Mouse (Mus musculus) fat pad, adult 2 months (tissue): Measurements from ENCODE around the gene Rab15.
"Not testable (repeated sequence)": the region's sequence is repeated elsewhere in the genome, so short reads cannot be mapped to it uniquely, and the experiment has no call there.

Experiments used
- DNase-seq: peaks from one replicate; pipeline ENCODE4 v3.0.0-alpha.2; 2011; ENCODE audit warnings: low read depth, low spot score; ENCODE audit errors: extremely low read depth

The Rab15 gene

DNA sequence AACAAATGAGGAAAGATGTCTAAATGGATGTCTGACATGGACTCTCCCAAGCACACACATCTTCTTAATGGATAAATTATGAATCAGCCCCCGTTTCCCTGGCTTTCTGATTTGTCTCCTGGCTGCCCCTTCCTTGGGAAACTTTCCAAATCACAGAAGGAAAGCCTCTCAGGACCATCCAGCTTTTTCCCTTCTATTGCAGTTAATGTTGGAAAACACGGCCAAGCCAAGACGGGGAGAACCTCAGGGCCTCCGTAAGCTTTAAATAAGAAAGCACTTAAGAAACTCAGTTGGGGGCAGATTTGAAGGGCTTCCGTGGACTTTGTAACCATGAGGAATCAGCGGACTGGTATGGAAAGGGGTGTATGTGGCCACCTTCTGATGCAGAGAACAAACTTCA lies 2.9 kb downstream of the Rab15 start:
- DNase-seq: no peak

DNA sequence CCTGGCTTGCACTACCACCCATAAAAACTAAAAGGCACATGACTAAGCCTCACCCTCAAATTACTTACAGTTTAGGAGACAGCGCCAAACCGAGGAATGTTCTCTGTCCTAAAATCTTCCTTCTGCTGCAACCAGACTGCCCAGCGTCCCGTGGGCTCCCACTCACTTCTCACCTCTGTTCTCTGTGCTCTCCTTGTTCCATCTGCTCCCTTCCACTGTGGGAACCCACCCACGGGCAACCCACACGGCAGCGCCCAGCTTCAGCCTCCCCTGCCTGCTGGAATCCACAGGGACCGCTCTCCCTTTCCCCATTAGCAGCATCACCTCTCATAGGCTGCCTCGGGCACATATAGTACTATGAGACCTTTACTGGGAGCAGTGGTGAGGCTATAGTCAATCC lies 3.8 kb downstream of the Rab15 start:
- no peak for DNase-seq

DNA sequence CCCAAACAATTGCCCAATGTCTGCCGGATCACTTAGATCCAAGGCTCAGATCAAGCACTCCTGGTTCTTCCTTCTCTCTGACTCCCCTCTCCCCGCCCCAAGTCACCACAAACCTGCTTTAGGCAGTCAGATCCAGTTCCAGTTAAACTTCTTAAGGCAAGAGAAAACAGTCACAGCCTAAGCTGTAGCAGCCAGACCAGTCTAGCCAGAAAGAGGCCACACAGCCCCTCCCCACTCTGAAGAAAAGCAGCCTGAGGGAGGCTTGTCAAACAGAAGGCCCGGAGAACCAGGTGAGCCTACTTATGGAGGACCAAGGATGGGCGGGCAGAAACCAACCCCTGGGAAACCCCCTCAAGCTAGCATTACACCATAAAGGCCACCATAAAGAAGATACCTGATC lies 4.6 kb downstream of the Rab15 start:
- peak; percentile 87 for DNase-seq

DNA sequence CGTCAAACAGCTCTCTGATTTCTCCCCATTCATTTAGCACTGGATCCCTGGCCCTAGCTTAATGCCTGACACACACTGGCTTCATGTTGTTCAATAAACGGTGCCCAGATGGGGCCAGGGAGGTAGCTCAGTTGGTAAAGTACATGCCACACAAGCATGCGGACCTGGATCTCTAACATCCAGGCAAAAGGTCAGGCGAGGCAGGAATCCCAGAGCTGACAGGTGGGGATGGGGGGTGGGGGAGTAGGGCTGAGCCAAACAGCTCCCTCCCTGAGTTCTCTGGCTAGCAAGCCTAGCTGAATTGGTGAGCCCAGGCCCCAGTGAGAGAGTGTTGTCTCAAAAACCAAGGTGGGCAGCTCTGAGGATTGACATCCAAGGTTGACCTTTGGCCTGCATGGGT lies 5.5 kb downstream of the Rab15 start:
- no peak for DNase-seq

DNA sequence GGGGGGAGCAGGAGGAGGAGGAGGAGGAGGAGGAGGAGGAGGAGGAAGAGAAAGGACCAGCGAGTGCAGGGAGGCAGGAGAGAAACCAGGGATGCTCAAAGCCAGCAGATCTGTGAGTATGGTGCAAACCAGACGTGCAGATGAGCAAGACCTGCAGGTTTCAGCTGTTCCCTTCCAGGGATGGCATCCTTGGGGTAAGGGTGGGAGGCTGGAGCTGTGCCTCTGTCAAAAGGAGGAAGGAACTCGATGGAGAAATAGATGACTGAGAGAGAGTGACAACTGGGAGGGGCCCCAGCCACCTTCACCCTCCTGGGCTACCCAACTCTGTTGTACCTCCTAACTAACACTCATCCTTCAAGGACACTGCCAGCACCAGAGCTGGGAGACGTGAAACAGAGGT lies 6.0 kb downstream of the Rab15 start:
- no peak for DNase-seq

DNA sequence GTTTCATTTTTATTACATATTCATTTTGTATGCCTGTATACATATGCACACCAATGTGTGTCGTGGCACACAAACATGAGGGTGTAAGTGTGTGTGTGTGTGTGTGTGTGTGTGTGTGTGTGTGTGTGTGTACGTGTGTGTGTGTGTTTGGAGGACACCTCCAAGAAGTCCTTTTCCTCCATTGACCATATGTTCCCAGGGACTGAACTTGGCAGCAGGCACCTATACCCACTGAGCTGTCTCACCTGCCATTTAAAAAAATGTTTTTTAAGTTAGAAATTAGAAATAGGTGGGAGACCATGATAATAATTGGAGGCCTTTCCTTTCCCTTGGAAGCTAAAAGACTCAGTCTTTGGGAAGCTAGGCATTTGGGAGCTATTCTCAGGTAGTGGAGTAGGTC lies 8.6 kb downstream of the Rab15 start:
- no peak for DNase-seq

DNA sequence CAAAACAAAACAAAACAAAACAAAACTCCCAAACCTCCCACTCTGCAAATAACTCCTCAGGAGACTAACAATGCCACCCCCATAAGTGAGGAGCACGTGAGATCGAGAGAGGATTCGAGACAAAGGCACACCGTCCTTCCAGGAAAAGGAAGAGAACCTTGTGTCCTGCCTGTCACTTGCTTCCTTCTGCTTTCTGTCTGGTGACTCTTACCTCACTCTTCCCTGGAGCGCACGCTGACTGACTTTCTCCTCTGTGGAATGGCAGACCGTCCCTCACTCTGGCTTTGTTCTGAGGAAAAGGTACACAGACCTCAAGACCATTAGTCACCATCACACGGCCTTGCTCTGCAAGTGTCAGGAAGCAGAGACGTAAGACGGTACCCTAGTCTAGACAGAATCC lies 9.2 kb downstream of the Rab15 start:
- DNase-seq: no peak

DNA sequence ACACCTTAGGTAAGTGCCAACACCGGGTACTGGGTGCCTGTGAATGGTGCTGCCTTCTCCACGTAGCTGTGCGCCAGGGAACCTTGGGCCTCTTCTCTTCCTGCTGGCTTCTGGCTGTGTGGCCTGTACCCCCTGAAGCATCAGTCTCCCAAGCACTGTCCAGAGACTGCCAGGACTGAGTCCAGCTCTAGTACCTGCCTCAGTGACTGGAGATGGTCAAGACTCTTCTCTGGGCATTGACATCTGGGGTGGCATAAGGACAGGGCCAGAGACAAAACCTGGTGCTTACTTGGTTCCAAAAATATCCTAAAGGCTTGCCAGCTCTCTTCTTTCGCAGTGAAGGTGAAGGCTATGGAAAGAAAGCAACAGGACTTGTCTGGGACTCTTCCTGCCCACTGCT lies 11.7 kb downstream of the Rab15 start:
- DNase-seq: no peak

DNA sequence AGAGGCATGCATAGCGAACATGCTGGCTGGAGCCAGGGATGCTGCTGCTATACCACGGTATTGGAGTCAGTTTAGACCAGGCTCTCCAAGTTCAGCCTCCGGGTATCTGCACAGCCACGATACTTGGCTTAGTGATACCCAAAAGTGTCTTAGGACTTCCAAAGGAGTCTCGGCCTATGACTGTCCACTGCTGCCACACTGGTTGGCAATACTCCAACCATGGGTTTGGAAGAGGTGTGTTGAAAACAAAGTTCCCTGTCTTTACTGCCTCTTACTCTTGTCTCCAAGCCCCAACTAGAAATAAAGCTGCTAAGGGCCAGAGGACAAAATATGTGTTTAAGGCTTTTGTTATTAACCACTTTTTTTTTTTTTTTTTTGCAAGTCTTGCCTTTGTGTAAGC lies 12.2 kb downstream of the Rab15 start:
- no peak for DNase-seq

DNA sequence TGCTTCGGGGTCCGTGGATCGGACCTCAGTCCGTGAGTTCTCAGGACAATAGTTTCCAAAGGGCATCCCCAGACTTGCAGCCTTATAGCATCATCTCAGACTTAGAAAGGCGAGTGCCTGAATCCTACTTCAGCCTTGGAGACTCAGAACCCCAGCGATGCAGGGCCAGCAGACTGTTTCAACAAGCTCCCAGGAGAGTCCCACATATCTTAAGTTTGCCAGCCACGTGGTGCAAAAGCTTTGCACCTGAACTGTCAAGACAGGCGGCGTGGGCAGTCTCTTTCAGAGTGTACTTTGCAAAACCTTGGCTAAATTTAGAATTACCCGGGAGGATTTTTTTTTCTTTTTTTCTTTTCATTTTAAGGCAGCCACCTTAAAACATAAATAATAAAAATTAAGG lies 14.9 kb downstream of the Rab15 start:
- DNase-seq: no peak

DNA sequence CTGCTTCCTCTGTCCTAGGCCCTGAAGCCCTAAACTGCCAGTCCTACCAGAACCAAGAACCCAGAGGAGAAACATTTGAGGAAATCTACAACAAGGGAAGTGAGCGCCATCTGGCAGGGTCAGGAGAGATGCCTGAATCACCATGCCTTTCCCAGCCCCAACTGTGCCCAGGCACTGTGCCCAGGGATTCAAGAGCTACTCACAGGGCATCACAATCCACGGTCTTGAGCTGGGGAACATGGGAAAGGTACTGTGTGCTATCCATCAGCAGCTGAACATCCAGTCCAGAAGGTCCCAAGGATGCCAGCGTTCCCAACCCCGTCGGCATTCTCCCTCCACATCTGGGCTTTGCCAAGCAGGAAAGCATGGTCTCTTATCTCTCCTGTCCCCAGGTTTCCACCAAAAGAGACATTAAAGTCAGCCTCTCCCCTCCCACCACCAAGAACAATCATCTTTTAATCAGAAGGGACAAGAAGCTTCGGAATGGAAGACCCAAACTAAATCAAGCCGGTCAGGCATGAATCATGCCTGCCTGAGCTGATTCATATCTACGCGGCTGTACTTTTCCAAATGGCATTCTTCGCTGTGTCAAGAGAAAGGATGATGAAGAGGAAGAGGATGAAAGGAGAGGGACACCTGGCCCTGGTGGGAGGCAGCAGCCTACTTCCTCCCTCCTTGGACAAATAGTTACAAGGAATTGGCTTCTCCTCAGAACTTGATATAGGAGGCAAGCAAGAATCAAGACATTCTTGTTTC lies 17.5 kb downstream of the Rab15 start:
- no peak for DNase-seq

DNA sequence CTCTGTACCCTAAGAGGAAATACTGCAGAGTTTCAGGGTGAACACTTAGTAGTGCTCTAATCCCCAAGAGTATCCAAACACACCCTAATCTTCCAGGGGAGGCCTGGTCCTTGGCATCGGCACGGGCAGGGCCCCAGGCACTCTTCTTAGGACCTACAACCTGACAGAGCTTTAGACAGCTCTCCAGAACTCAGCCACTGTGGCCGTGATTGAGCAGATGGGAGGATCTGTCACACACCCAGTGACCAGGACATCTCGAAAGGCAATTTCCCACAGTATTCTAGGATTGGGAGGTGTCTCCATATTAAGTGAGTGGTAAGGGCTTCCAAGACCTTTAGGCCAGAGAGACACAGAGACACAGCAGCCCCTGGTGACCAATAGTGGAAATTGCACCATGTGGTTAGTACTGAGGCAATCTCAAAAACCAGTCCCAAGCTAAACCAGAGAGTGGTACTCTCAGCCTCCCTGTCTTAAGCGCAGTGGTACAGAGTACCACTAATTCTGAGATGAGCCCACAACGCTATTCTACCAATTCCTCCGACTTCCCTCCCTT lies 18.9 kb downstream of the Rab15 start:
- no peak for DNase-seq

DNA sequence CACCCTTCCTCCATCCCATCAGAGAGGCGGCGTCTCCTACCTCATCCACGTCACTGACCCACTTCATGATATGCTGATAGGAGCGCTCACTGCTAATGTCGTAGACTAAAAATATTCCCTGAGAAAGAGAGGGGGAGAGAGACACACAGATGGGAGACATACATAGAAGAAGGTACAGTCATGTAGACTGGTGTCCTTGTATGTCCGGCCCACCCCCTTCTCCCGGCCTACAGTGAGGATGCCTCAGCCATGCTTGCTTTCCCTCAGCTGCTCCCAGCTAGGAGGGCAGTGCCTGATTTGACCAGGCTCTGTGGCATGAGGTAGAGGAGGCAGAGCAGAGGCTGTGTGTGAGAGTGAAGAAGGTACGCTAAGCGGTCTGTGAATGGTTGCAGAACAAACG lies 19.7 kb downstream of the Rab15 start:
- DNase-seq: no peak

DNA sequence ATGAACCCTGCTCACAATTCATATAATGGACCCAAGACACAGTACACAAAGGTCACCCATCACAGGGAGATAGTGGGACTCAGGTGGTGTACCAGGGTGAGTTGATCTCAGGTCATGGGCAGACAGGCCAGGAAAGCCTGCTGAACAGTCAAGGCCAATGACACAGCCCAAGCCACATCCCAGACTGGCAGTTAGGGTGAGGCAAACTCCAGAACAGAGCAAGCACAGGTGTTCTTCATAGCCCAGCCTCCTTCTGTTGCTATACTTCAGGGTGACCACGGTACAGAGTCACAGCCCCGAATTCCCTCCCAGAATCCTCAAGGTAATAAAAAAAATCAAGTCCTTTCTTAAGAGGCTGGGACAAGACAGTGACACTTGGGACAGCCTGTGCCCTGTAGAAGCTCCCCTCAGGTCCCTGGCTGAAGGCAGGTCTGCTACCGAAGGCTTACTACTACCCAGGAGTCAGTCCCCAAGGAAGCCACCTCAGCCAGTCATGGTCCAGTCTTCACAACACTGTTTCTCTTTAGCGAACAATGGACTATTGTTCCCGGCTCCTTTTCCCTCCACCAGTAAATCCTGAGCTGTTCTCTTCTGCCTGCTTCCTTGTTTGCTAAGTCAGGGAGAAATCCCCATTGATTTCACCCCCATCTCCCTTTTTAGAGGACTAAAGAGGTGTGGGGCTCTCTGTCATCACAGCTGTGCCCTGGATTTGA lies 24.5 kb downstream of the Rab15 start:
- DNase-seq: no peak

DNA sequence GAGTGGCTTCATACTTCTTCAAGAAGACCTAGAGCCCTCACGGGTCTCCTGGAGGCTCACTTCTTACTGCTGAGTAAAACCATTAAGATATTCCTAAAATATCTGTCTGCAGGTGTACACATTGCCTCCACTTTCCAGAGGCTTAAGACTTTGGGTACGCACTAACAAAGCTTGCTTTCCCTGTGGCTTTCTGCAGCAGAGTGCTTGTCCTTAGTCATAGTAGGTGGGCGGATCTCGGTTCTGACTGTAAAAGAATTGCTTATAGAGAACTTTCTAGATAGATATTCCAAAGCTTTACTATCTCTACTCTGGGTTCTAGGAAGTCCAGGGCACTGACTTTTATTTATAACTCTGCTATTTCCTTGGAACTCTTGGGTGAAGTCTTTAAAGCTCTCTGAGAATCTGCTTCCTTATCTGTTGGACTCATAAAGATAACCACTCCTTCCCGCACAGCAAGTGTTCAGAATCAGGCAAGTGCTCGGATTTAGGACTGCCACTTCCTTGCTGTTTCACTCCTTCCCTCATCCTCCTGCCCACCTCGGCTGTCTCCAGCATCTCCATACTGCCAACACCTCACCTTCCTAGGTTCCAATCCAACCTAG lies 25.7 kb downstream of the Rab15 start:
- no peak for DNase-seq

DNA sequence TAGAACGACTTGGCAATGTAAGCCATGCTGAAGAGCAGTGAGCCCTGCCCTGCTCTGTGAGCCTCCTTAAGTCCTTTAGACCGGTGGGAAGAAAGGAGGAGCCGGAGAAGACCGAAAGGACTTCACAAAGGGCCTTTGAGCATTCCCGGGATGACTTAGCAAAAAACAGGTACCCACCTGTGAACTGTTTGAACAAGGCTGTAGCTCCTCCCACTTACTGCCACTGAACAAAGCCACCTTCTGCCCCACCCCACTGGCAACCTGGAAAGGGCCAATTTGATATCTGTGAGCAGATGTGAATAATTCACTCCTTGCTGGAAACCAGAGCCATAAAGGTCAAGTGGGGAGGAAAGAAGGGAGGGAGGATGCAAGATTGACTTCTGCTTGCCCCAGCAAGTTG lies 27.4 kb downstream of the Rab15 start, which contains the start of gene Gpx2:
Gpx2 (minus strand) TSS at position 205 of the 400 bp plus-strand sequence.
- DNase-seq: no peak

DNA sequence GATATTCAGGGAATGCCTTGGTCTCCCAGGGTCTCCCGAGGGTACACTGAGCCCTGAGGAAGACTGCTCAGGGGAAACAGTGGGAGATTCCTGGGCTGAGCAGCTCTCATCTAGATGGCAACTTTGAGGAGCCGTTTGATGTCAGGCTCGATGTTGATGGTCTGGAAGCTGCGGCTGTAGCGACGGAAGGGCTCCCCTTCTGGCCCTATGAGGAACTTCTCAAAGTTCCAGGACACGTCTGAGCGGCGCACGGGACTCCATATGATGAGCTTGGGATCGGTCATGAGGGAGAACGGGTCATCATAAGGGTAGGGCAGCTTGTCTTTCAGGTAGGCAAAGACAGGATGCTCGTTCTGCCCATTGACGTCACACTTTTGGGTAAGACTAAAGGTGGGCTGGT lies 30.2 kb downstream of the Rab15 start:
- not testable (repeated sequence) for DNase-seq

DNA sequence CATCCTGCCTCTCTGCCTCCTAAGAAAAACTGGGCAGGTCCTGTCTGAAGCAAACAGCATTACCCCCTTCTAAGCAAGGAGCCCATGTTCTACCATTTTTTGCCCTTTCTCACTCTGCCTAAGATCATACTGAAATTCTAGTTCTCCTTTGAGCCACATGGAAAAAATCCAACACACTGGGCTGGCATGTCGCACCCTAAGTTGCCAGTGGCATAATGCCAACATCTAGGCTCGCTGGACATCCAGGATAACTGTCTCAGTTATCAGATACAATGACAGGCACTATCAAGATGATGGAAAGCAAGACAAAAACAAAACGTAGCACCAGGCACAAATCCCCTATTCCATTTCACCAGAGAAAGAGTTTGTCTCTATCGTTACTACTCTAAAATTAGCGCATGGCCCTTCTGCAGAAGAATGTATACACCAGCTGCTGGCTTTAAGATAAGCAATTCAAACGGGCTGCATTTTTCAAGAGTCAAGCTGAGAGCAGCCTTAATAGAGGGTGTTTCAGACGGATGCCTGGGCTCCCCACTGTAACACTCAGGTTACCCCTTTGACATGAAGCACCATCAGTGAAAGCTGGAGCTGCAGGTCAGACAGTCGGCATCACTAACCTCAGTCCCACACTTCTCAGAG lies 32.1 kb downstream of the Rab15 start:
- DNase-seq: no peak

DNA sequence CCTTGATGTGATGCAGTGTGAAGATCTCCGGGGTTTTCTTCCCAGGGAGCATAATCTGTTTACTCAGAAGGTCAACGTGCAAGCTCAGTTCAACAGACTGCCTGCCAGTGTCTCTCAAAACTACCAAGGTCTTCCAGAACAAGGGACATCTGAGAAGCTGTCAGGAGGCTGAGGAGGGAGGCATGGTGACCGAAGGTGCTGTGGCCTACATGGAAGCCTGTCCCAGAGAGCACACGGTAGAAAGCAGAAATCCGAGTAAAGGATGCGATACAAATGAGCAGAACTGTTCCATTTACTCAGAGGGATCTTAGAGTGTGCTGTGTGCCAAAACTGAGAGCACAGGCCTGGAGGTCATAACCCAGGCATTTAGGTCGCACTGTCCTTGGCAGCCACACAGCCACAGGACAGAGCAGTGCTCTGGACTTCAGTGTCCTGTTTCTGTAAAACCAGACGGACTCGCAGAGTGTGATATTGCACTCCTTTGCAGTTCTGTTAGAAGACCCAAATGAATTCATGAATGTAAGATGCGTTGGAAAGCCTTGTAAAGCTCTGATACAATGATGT lies 38.6 kb downstream of the Rab15 start:
- DNase-seq: no peak

DNA sequence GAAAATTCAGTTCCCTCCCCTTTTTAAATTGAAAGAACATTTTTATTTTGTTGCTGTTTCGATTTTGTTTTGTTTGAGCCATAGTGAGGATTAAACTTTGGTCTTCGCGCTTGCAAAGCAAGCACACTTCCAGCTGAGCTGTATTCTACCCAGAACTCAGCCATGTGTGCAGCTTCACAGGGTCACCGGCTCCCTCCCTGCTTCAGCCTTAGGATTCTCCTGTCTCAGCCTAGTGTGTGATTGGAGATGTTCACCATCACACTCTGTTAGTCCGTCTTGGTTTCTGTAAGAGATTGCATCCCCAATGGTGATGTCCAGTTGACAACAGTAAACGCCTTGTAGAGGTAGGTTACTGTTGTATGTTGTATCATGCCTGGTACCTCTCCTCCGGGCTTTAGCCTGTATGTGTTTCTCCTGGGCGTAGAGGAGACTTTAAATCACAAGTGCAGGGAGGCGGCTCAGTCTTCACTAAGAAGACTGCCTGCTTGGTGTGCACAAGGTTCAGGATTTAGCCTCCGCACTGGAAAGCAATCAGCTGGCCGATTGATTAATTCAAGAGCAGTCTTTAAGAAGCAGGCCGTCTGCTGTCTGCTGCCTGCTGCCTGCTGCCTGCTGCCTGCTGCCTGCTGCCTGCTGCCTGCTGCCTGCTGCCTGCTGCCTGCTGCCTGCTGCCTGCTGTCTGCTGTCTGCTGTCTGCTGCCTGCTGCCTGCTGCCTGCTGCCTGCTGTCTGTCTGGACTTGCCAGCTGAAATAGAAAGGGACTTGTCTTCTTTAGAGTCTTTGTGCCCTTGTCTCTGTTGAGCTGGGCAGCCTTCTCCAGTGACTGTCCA lies 41.9 kb downstream of the Rab15 start:
- DNase-seq: no peak
